Mouse (Mus musculus) embryonic facial prominence, embryonic 12.5 days (tissue): Measurements from ENCODE around the gene Rps19bp1. TPM values are rescaled to one million over a fixed set of nuclear protein-coding genes. Genes with fewer than 3 reads are reported as not detected.

ENCODE experiments used
- ATAC-seq: fragments of 200-750 bp; cut with Nextera tagmentation; 2 replicates; pipeline ENCODE4 v1.8.0; 2017; ENCODE audit not compliant: insufficient number of reproducible peaks, insufficient read depth, low FRiP score, low TSS enrichment
- H3K27ac ChIP-seq: fragments of 300-500 bp; sonication (generic); 2 replicates; pipeline ENCODE4 v1.5.1; 2016; ENCODE audit warnings: mild to moderate bottlenecking
- H3K27me3 ChIP-seq: fragments of 300-500 bp; sonication (generic); 2 replicates; pipeline ENCODE4 v1.6.1; 2016; ENCODE audit warnings: mild to moderate bottlenecking, moderate library complexity
- H3K36me3 ChIP-seq: fragments of 300-500 bp; sonication (generic); 2 replicates; pipeline ENCODE4 v1.6.1; 2016; ENCODE audit warnings: mild to moderate bottlenecking
- H3K4me1 ChIP-seq: fragments of 300-500 bp; sonication (generic); 2 replicates; pipeline ENCODE4 v1.6.1; 2016
- H3K4me2 ChIP-seq: fragments of 300-500 bp; sonication (generic); replicated peaks from 2 replicates; pipeline ENCODE4 v1.6.1; 2016; ENCODE audit warnings: mild to moderate bottlenecking, moderate library complexity
- H3K4me3 ChIP-seq: fragments of 300-500 bp; sonication (generic); 2 replicates; pipeline ENCODE4 v1.5.1; 2016; ENCODE audit warnings: mild to moderate bottlenecking
- H3K9ac ChIP-seq: fragments of 300-500 bp; sonication (generic); 2 replicates; pipeline ENCODE4 v1.6.1; 2016; ENCODE audit warnings: mild to moderate bottlenecking, moderate library complexity
- H3K9me3 ChIP-seq: fragments of 300-500 bp; sonication (generic); 2 replicates; pipeline ENCODE4 v1.6.1; 2016; ENCODE audit warnings: mild to moderate bottlenecking, moderate library complexity
- WGBS: fragments of 180-500 bp; shearing (Covaris S2); methylation state at CpG from one replicate; pipeline ENCODE4 v1.1.7; 2016; 5-methylcytosine and 5-hydroxymethylcytosine counted together
- polyA plus RNA-seq: library from polyadenylated mRNA; unstranded; fragments of >200 nt; fragmentation: Nextera tagmentation; extraction: Ambion mirVana; gene quantifications from 2 replicates; pipeline ENCODE4 v1.2.1, GENCODE M21; 2016

Gene Rps19bp1
- polyA plus RNA-seq, 1 experiment from 2014 or later, result 65.3 TPM

DNA sequence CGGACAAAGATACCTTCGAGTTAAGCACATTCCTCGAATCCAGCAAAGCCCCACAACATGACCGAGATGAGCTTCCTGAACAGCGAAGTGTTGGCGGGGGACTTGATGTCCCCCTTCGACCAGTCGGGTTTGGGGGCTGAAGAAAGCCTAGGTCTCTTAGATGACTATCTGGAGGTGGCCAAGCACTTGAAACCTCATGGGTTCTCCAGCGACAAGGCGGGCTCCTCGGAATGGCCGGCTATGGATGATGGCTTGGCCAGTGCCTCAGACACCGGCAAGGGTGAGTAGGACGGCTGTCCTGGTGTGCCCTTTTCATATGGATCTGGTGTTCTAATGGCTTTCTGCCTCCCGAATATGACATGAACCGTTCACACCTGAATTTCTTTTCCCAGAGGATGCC lies 7.9 kb downstream of the Rps19bp1 start:
- Histone ChIP-seq H3K9me3 (no peaks in the 10 kb centered on the region), H3K4me2 (peak overlapping the region; percentile 88), H3K36me3 (peaks cover 46% of the 10 kb centered on the region), H3K27ac (peak overlapping the region; percentile 99), H3K9ac (peak overlapping the region; percentile 100), H3K4me3 (peak overlapping the region; percentile 99), H3K27me3 (no peaks in the 10 kb centered on the region), H3K4me1 (peaks cover 38% of the 10 kb centered on the region)
- ATAC-seq, result no peak
- 14% methylated on average over 16 of the region's 16 CpGs for WGBS

DNA sequence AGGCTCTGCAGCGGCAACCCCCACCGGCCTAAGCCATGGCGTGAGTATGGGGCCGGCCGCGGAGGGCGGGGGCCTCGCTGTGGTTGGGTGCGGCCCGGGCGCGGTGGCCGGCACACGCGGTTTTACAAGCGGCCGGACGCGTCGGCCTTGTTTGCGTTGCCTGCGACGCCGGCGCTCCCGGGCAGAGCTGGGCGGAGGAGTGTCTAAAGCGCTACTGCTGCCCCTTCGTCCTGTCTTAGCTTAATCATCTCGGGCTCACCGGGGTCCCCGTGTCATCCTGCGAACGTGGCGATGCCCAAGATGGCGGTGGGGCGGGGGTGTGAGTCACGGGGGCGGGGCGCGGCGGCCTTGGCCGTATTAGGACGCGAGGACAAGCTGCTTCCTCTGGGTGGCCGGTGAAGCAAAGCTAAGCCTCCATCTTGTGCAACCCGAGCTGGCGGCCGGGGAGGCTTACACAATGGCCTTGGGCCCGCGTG lies 8.4 kb downstream of the Rps19bp1 start:
- Histone ChIP-seq H3K27ac (peak overlapping the region; percentile 99), H3K4me3 (peak overlapping the region; percentile 99), H3K4me2 (peak overlapping the region; percentile 88), H3K27me3 (no peaks in the 10 kb centered on the region), H3K36me3 (peaks cover 49% of the 10 kb centered on the region), H3K9ac (peak overlapping the region; percentile 100), H3K4me1 (peaks cover 38% of the 10 kb centered on the region), H3K9me3 (no peaks in the 10 kb centered on the region)
- ATAC-seq, result peak; percentile 5
- under 1% methylated on average over 51 of the region's 51 CpGs for WGBS

GRCm38 (mm10) chr15:80254847-80255645 lies 9.1 kb downstream of the Rps19bp1 start, which contains the start of gene Atf4:
Gene Atf4 (plus strand): TSS chr15:80255184.
- Histone ChIP-seq H3K36me3 (peaks cover 50% of the 10 kb centered on the region), H3K9me3 (no peaks in the 10 kb centered on the region), H3K4me2 (peak within 1 kb of the TSS; percentile 88), H3K4me1 (peaks cover 38% of the 10 kb centered on the region), H3K27ac (peak within 1 kb of the TSS; percentile 99), H3K27me3 (no peaks in the 10 kb centered on the region), H3K4me3 (peak within 1 kb of the TSS; percentile 99), H3K9ac (peak within 1 kb of the TSS; percentile 100)
- WGBS, result under 1% methylated on average over 62 of the region's 62 CpGs
- peak; percentile 95 for ATAC-seq

DNA sequence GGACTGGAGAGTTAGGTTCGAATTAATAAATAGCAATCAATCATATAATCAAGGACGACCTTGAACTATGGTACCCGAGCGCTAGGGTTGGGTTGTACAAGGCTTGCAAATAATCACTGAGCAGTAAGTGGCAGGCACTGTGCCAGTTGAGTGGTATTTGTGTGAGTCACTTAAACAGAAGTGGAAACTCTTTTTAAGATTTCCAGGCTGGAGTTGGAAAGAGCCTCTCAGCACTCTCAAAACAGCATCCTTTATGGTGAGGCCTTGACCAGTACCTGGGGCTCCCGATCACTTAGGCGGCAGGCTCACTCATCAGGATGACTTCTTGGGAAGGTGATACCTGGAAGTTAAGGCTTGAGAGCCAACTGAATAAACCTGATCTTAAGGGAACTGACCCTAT lies 9.9 kb downstream of the Rps19bp1 start:
- no peak for ATAC-seq
- Histone ChIP-seq H3K36me3 (peaks cover 50% of the 10 kb centered on the region), H3K9me3 (no peaks in the 10 kb centered on the region), H3K4me3 (peak overlapping the region; percentile 99), H3K9ac (peak overlapping the region; percentile 72), H3K4me2 (peak overlapping the region; percentile 84), H3K27ac (peak overlapping the region; percentile 99), H3K4me1 (peaks cover 38% of the 10 kb centered on the region), H3K27me3 (no peaks in the 10 kb centered on the region)
- WGBS, result 50% methylated on average over 6 of the region's 6 CpGs

DNA sequence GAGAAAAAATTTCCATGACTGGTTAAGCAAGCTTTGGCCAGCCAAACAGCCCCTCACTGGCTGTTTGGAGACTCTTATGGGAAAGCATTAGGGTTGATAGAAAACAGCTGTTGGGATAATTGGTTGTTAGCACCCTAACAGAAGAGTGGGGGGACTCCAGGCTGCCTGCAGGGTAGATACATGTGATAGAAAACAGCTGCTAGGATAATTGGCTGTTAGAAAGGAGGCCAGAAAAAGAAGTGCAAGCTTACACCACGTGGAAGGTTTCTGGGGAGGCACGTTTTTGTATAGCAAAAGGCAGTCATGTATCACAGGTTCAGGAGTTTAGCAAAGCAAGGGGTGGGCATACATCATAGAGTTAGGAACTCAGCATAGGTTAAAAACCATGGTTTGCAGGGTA lies 10.6 kb downstream of the Rps19bp1 start:
- peak overlapping the region; percentile 99 for H3K27ac ChIP-seq
- peak overlapping the region; percentile 84; the same call in 1 of the 2 replicates for H3K4me2 ChIP-seq
- H3K9me3 ChIP-seq, result no peaks in the 10 kb centered on the region
- no peak overlapping the region for H3K4me3 ChIP-seq
- H3K27me3 ChIP-seq, result no peaks in the 10 kb centered on the region
- H3K4me1 ChIP-seq, result peaks cover 36% of the 10 kb centered on the region
- no peak overlapping the region for H3K9ac ChIP-seq
- ATAC-seq, result no peak
- 11% methylated on average over 2 of the region's 2 CpGs for WGBS
- H3K36me3 ChIP-seq, result peaks cover 52% of the 10 kb centered on the region

DNA sequence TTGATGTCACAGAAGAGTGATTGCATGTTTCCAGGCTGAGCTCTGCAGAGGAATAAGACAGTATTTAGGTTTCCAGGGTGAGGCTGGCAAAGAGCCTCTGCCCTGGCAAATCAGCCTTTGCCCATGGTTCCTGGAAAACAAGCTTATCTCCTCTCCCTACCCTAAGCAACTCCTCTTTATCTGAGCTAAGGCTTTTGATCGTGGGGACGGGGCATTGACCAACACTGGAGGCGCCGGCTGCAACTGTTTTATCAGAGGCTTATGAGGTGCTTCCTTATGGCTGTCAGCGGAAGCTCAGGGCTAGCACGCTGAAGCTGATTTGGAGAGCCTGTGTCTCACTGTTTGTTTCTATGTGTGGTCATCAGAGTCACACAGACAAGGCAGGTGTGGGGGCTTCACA lies 13.5 kb downstream of the Rps19bp1 start:
- Histone ChIP-seq H3K36me3 (peaks cover 54% of the 10 kb centered on the region), H3K27ac (no peak overlapping the region), H3K4me1 (peaks cover 15% of the 10 kb centered on the region), H3K27me3 (no peaks in the 10 kb centered on the region), H3K4me2 (no peak overlapping the region), H3K9me3 (no peaks in the 10 kb centered on the region), H3K9ac (no peak overlapping the region), H3K4me3 (no peak overlapping the region)
- 95% methylated on average over 6 of the region's 6 CpGs for WGBS
- no peak for ATAC-seq

GRCm38 (mm10) chr15:80249672-80250071 lies 14.4 kb downstream of the Rps19bp1 start:
- peaks cover 55% of the 10 kb centered on the region for H3K36me3 ChIP-seq

GRCm38 (mm10) chr15:80248596-80248995 lies 15.5 kb downstream of the Rps19bp1 start:
- Histone ChIP-seq H3K9me3 (no peaks in the 10 kb centered on the region), H3K4me2 (no peak overlapping the region), H3K27me3 (no peaks in the 10 kb centered on the region), H3K4me1 (peaks cover 8% of the 10 kb centered on the region), H3K4me3 (no peak overlapping the region), H3K27ac (no peak overlapping the region), H3K9ac (no peak overlapping the region), H3K36me3 (peaks cover 58% of the 10 kb centered on the region)
- ATAC-seq, result no peak
- WGBS, result 95% methylated on average over 1 of the region's 1 CpGs

More at GRCm38 (mm10) chr15:80249672-80250071, 14.4 kb downstream of the Rps19bp1 start:
- H3K27me3 ChIP-seq, result no peaks in the 10 kb centered on the region
- H3K9ac ChIP-seq, result no peak overlapping the region
- H3K4me2 ChIP-seq, result no peak overlapping the region
- H3K4me3 ChIP-seq, result no peak overlapping the region
- no peak overlapping the region for H3K27ac ChIP-seq
- H3K9me3 ChIP-seq, result no peaks in the 10 kb centered on the region
- no peak for ATAC-seq
- H3K4me1 ChIP-seq, result peaks cover 15% of the 10 kb centered on the region
- WGBS, result 94% methylated on average over 10 of the region's 10 CpGs

- peaks cover 61% of the 10 kb centered on the region for H3K36me3 ChIP-seq
- H3K9me3 ChIP-seq, result no peaks in the 10 kb centered on the region
- no peak overlapping the region for H3K4me3 ChIP-seq
- no peak for ATAC-seq
- 98% methylated on average over 12 of the region's 12 CpGs for WGBS
- H3K27ac ChIP-seq, result no peak overlapping the region
- no peak overlapping the region for H3K9ac ChIP-seq
- no peaks in the 10 kb centered on the region for H3K27me3 ChIP-seq
- no peak overlapping the region for H3K4me2 ChIP-seq
- peaks cover 5% of the 10 kb centered on the region for H3K4me1 ChIP-seq
These were observed 16.0 kb downstream of the Rps19bp1 start for GRCm38 (mm10) chr15:80248135-80248534.

- no peak for ATAC-seq
- Histone ChIP-seq H3K36me3 (peaks cover 38% of the 10 kb centered on the region), H3K4me1 (peaks cover 12% of the 10 kb centered on the region; the same call in 1 of the 2 replicates), H3K9me3 (no peaks in the 10 kb centered on the region), H3K27me3 (no peaks in the 10 kb centered on the region), H3K4me2 (peak within 1 kb of the TSS; percentile 70), H3K4me3 (peak within 1 kb of the TSS; percentile 90), H3K27ac (no peak within 1 kb of the TSS), H3K9ac (peak within 1 kb of the TSS; percentile 88)
- 95% methylated on average over 9 of the region's 9 CpGs for WGBS
These were observed 28.6 kb downstream of the Rps19bp1 start, which contains the start of gene AC140267.1 for GRCm38 (mm10) chr15:80235535-80235934. Gene AC140267.1 (plus strand): TSS chr15:80235835.

DNA sequence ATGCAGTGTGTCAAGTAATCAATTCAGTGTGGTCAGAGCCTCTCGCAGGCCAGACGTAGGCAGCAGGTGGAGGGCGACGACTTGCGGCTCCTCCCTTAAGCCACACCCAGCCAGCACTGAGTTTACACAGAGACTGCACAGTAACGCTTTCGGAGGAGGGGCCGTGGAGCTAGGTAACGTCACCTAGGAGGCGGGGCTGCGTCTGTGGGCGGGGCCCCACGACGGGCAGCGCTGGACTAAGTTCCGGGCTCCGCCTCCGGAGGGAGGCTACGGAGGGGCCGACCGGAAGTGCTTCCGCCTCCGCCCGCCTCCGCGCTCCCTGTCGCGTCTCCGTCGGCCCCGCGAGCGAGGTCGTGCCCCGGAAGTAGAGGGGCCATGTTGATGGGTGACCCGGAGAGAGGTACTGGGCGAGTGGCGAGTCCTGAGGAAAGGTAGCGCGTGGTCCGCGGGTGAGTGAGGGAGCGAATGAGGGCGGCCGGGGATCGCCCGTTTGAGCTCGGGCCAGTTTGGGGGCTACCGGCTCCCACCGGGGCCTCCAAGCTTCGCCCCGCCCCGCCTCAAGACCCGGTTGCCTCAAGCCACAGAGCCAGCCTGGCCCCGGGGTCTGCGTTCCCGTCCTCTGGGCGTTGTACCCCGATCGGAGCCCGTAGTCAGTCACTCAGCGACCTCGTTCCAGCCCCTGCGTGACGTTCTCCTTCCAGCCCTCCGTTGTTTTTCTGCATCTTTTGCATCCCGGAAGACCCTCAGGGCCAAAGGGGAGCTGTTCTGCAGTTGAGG lies 30.2 kb downstream of the Rps19bp1 start, which contains the start of gene Mief1:
TSS of gene Mief1 (plus strand) at position 286 of the 777 bp plus-strand sequence.
- Histone ChIP-seq H3K4me2 (peak within 1 kb of the TSS; percentile 70), H3K9ac (peak within 1 kb of the TSS; percentile 88), H3K36me3 (peaks cover 30% of the 10 kb centered on the region), H3K27me3 (no peaks in the 10 kb centered on the region), H3K4me1 (peaks cover 12% of the 10 kb centered on the region; the same call in 1 of the 2 replicates), H3K4me3 (peak within 1 kb of the TSS; percentile 90), H3K9me3 (no peaks in the 10 kb centered on the region), H3K27ac (peak within 1 kb of the TSS; percentile 81)
- peak; percentile 96 for ATAC-seq
- under 1% methylated on average over 66 of the region's 67 CpGs for WGBS
